Mouse (Mus musculus) heart, embryonic 10.5 days (tissue): ENCODE measurements around the gene Large2. TPM values are rescaled to one million over a fixed set of nuclear protein-coding genes. Genes with fewer than 3 reads are reported as not detected.
A peak's percentile ranks its signal among the peaks of the same experiment; 100 is the strongest.

Source experiments
- DNase-seq: peaks from one replicate; pipeline ENCODE4 v3.0.0-alpha.2; 2017; ENCODE audit warnings: low spot score
- H3K27ac ChIP-seq: fragments of 300-500 bp; sonication (generic); 2 replicates; pipeline ENCODE4 v1.5.1; 2016; ENCODE audit warnings: mild to moderate bottlenecking
- H3K27me3 ChIP-seq: fragments of 300-500 bp; sonication (generic); 2 replicates; pipeline ENCODE4 v1.6.1; 2016; ENCODE audit warnings: mild to moderate bottlenecking; ENCODE audit not compliant: poor library complexity, insufficient read depth, severe bottlenecking
- H3K36me3 ChIP-seq: fragments of 300-500 bp; sonication (generic); 2 replicates; pipeline ENCODE4 v1.6.1; 2016; ENCODE audit warnings: mild to moderate bottlenecking, moderate library complexity
- H3K4me1 ChIP-seq: fragments of 300-500 bp; sonication (generic); 2 replicates; pipeline ENCODE4 v1.6.1; 2016; ENCODE audit warnings: mild to moderate bottlenecking
- H3K4me3 ChIP-seq: fragments of 300-500 bp; sonication (generic); 2 replicates; pipeline ENCODE4 v1.5.1; 2016; ENCODE audit warnings: mild to moderate bottlenecking, moderate library complexity
- H3K9me3 ChIP-seq: fragments of 300-500 bp; sonication (generic); 2 replicates; pipeline ENCODE4 v1.6.1; 2016; ENCODE audit warnings: mild to moderate bottlenecking, moderate library complexity
- WGBS: fragments of 180-500 bp; shearing (Covaris S2); methylation state at CpG from one replicate; pipeline ENCODE4 v1.1.7; 2016; 5-methylcytosine and 5-hydroxymethylcytosine counted together
- polyA plus RNA-seq: library from polyadenylated mRNA; unstranded; fragments of >200 nt; fragmentation: Nextera tagmentation; extraction: Ambion mirVana; gene quantifications from 2 replicates; pipeline ENCODE4 v1.2.1, GENCODE M21; 2016

Gene Large2
- 1.6 and 7.0 TPM in 2 replicates for polyA plus RNA-seq

DNA sequence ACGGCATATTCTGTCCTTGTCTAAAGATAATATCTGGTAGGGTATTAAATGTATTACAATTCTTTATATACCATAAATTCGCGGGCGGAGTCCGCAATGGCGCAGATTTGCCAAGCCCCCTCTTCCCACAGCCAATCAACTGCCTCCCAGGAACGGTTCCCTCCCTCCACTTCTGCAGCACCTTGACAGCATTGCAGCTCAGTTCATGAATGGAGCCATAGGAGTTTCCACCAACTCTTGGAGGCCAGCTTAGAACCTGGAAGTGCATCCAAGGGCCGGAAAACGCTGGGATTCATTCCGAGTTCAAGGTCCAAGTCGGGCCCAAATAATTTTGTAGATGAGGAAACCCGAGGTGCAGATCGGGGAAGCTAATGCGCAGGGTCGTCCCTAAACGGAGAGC lies at the start of gene Large2, which contains the start of gene Pex16:
Gene Large2, minus strand, starts transcription at position 356 of the 400 bp plus-strand sequence.
Gene Pex16, plus strand, starts transcription at position 163 of the 400 bp plus-strand sequence.
- WGBS = 3% methylated on average over 16 of the region's 16 CpGs
- DNase-seq = peak; percentile 86
- Histone ChIP-seq H3K4me3 (peak within 1 kb of the TSS; percentile 76), H3K27me3 (peaks cover 45% of the 10 kb centered on the region), H3K4me1 (peaks cover 36% of the 10 kb centered on the region), H3K27ac (peak within 1 kb of the TSS; percentile 83), H3K9me3 (no peaks in the 10 kb centered on the region), H3K36me3 (peaks cover 23% of the 10 kb centered on the region)

GRCm38 (mm10) chr2:92423702-92424461 lies 49.2 kb upstream of the Large2 start:
- WGBS = 84% methylated on average over 9 of the region's 9 CpGs
- H3K4me3 ChIP-seq = no peak overlapping the region
- DNase-seq = no peak
- H3K4me1 ChIP-seq = peaks cover 59% of the 10 kb centered on the region
- peak overlapping the region; percentile 81 for H3K27ac ChIP-seq
- H3K9me3 ChIP-seq = no peaks in the 10 kb centered on the region
- no peaks in the 10 kb centered on the region for H3K27me3 ChIP-seq
- peaks cover 61% of the 10 kb centered on the region for H3K36me3 ChIP-seq

GRCm38 (mm10) chr2:92423156-92423555 lies 48.5 kb upstream of the Large2 start:
- DNase-seq = no peak
- H3K27me3 ChIP-seq = no peaks in the 10 kb centered on the region
- H3K4me1 ChIP-seq = peaks cover 52% of the 10 kb centered on the region
- peaks cover 67% of the 10 kb centered on the region for H3K36me3 ChIP-seq
- H3K9me3 ChIP-seq = no peaks in the 10 kb centered on the region
- H3K4me3 ChIP-seq = no peak overlapping the region
- peak overlapping the region; percentile 81; the same call in 1 of the 2 replicates for H3K27ac ChIP-seq
- 90% methylated on average over 9 of the region's 9 CpGs for WGBS

DNA sequence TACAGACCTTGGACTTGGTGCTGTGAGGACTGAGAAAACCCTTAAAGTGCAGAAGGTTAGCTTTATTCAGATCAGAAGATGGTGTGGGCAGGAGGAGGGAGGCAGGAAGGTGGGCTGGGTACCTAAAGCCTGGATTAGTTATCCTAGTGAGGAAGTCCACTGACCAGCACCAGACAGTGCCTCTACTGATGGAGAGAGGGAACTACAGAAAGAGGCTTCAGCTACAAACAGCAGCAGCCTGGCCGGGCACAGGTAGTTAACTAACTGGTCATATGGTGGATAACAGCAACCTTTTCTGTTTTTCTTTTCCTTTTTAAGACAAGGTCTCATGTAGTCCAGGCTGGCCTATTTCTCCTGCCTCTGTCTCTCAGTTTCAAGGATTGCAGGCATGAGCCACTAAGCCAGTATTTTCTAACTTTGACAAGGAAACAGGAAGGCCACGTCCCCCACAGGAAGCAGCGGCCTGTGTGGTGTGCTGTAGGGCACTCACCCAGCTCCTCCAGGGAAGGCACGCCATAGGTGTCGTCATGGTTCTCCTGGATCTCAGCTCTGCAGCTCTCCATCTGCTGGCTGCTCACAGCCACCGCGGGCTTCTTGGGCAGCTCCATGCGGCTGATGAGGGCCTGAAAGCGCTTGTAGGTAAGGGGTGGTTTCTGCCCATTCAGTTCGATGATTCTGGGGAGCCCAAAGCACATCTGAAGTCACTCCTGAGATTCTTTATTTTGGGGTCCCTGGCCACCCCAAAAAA lies 47.9 kb upstream of the Large2 start:
- 69% methylated on average over 10 of the region's 10 CpGs for WGBS
- Histone ChIP-seq H3K4me1 (peaks cover 46% of the 10 kb centered on the region), H3K36me3 (peaks cover 73% of the 10 kb centered on the region), H3K27me3 (no peaks in the 10 kb centered on the region), H3K4me3 (no peak overlapping the region), H3K27ac (no peak overlapping the region), H3K9me3 (no peaks in the 10 kb centered on the region)
- no peak for DNase-seq

- no peak for DNase-seq
- H3K4me1 ChIP-seq = peaks cover 40% of the 10 kb centered on the region
- no peak overlapping the region for H3K27ac ChIP-seq
- no peaks in the 10 kb centered on the region for H3K9me3 ChIP-seq
- H3K4me3 ChIP-seq = no peak overlapping the region
- H3K36me3 ChIP-seq = peaks cover 79% of the 10 kb centered on the region
- H3K27me3 ChIP-seq = no peaks in the 10 kb centered on the region
- 89% methylated on average over 7 of the region's 7 CpGs for WGBS
These were observed 47.2 kb upstream of the Large2 start for GRCm38 (mm10) chr2:92421723-92422387.

DNA sequence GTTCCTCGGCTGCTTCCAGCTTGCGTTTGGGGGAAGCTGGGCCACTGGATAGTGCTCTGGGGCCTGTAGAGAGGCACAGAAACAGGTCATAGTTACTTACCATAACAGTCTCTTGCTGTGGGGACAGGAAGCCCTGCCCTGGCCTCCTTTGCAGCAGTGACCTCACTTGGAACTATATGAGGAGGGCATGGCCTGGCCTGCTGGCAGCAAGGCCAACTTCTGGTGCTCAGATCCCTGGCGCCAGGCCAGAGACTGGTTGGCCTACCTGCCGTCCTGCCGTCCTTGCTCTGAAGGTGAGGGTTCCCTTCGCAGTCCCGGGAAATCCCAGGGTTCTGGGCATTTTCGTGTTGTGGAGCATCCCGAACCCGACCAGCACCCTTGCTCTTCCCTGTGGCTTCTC lies 37.0 kb upstream of the Large2 start:
- Histone ChIP-seq H3K27me3 (no peaks in the 10 kb centered on the region), H3K4me3 (no peak overlapping the region), H3K27ac (no peak overlapping the region), H3K4me1 (no peaks in the 10 kb centered on the region), H3K36me3 (peaks cover 94% of the 10 kb centered on the region), H3K9me3 (no peaks in the 10 kb centered on the region)
- 88% methylated on average over 10 of the region's 10 CpGs for WGBS
- DNase-seq = no peak

DNA sequence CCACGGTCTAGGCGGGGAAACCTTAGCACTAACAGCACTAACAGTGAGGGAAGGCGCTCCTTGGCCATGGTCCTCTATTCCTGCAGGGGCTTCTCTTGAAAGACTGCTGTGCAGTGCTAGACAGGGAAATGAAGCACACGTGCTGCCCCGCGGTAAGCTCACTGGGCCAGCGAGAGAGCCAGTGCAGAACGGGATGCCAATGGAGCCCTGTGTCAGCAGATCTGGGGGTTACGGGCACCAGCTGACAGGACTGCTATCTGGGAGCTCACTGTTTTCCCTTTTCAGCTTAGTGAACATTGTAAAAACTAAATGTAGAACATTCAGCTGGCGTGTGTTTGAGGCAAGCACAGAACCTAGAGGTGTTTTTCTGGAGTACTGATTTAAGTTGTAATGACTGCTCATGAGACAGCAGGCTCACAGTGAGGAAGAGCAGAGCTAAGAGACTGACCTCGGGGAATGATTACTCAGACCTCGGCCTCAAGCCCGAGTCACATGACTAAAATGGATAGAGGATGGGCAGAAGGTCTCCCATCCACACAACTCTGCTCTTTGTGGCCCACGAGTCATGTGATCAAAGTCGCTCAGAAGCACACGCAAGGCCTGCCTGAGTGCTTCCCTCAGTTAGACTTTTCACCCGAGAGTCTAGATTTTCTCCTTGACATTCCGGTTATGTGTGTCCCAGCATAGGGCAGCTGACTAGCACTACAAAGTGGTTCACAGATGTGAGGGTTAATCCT lies 33.8 kb upstream of the Large2 start:
- Histone ChIP-seq H3K4me3 (no peak overlapping the region), H3K9me3 (no peaks in the 10 kb centered on the region), H3K36me3 (peaks cover 92% of the 10 kb centered on the region), H3K27me3 (no peaks in the 10 kb centered on the region), H3K27ac (no peak overlapping the region), H3K4me1 (peaks cover 4% of the 10 kb centered on the region)
- no peak for DNase-seq
- WGBS = 89% methylated on average over 18 of the region's 18 CpGs

GRCm38 (mm10) chr2:92405687-92406086 lies 31.0 kb upstream of the Large2 start:
- Histone ChIP-seq H3K4me3 (no peak overlapping the region), H3K27ac (no peak overlapping the region), H3K36me3 (peaks cover 65% of the 10 kb centered on the region), H3K27me3 (peaks cover 15% of the 10 kb centered on the region), H3K4me1 (peaks cover 10% of the 10 kb centered on the region), H3K9me3 (no peaks in the 10 kb centered on the region)
- 93% methylated on average over 7 of the region's 7 CpGs for WGBS
- DNase-seq = no peak

GRCm38 (mm10) chr2:92404737-92405136 lies 30.1 kb upstream of the Large2 start:
- Histone ChIP-seq H3K4me1 (peaks cover 12% of the 10 kb centered on the region), H3K9me3 (no peaks in the 10 kb centered on the region), H3K4me3 (no peak overlapping the region), H3K27ac (no peak overlapping the region), H3K27me3 (peaks cover 24% of the 10 kb centered on the region), H3K36me3 (peaks cover 56% of the 10 kb centered on the region)
- WGBS = 79% methylated on average over 6 of the region's 6 CpGs
- DNase-seq = no peak

- peaks cover 12% of the 10 kb centered on the region for H3K4me1 ChIP-seq
- H3K9me3 ChIP-seq = no peaks in the 10 kb centered on the region
- H3K27me3 ChIP-seq = peaks cover 33% of the 10 kb centered on the region
- 87% methylated on average over 5 of the region's 5 CpGs for WGBS
- no peak overlapping the region for H3K27ac ChIP-seq
- DNase-seq = no peak
- no peak overlapping the region for H3K4me3 ChIP-seq
- peaks cover 47% of the 10 kb centered on the region for H3K36me3 ChIP-seq
These were observed 29.2 kb upstream of the Large2 start for GRCm38 (mm10) chr2:92403776-92404319.

GRCm38 (mm10) chr2:92402591-92403326 lies 28.1 kb upstream of the Large2 start:
- Histone ChIP-seq H3K4me3 (no peak overlapping the region), H3K36me3 (peaks cover 38% of the 10 kb centered on the region), H3K27ac (no peak overlapping the region), H3K9me3 (no peaks in the 10 kb centered on the region), H3K27me3 (peaks cover 33% of the 10 kb centered on the region), H3K4me1 (peaks cover 12% of the 10 kb centered on the region)
- DNase-seq = no peak
- WGBS = 69% methylated on average over 4 of the region's 4 CpGs
